Mouse (Mus musculus): ENCODE data around the gene Rab43.

- TF ChIP-seq CTCF (IDR thresholded peaks at IDR 0.05; ENCODE audit: low read depth) (no peak), EP300 (IDR thresholded peaks at IDR 0.05; ENCODE audit: low read depth) (no peak)
Observed at GRCm38 (mm10) chr6:87776663-87777062, 35.3 kb downstream of the Rab43 start.
